Mouse (Mus musculus) spleen, embryonic (tissue): ENCODE results near the gene Pspn.

ENCODE experiments used
- CTCF ChIA-PET: fragments of 350-600 bp; sonication (Branson Sonifier 250); formaldehyde crosslinking; loops from one replicate; lab custom pipeline; 2022; lab: Charles Lee

Pspn gene

DNA sequence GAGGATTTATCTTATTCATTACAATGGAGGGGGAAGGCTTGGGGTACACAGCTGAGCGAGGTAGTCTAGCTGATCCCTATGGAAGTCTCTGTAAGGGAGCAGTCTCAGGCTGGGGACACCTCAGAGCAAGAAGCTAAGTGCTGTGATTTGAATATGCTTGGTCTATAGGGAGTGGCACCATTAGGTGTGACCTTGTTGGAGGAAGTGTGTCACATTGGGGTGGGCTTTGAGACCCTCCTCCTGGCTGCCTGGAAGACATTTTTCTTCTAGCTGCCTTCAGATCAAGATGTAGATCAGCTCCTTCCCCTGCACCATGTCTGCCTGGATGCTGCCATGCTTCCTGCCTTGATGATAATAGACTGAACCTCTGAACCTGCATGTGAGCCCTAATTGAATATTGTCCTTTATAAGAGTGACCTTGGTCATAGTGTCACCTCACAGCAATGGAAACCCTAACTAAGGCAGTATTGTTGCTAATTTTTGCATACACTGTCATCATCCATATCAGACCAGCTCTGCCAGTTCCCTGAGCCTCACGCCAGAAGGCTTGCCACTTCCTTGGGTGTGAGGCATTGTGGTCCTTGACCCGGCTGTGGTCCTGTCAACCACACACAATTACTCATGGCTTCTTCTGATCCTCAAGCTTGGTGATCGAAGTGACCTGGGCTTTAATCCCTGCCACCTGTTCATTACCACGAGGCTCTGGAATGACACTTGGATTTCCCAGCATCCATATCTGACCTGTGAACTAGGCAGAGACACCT, 37.0 kb downstream of the Pspn start:
- CTCF ChIA-PET, result no interaction called here

GRCm38 (mm10) chr17:56961880-56962279, 37.9 kb downstream of the Pspn start:
- CTCF ChIA-PET, result no interaction called here

GRCm38 (mm10) chr17:56958667-56959066, 41.2 kb downstream of the Pspn start:
- CTCF ChIA-PET, result no interaction called here

DNA sequence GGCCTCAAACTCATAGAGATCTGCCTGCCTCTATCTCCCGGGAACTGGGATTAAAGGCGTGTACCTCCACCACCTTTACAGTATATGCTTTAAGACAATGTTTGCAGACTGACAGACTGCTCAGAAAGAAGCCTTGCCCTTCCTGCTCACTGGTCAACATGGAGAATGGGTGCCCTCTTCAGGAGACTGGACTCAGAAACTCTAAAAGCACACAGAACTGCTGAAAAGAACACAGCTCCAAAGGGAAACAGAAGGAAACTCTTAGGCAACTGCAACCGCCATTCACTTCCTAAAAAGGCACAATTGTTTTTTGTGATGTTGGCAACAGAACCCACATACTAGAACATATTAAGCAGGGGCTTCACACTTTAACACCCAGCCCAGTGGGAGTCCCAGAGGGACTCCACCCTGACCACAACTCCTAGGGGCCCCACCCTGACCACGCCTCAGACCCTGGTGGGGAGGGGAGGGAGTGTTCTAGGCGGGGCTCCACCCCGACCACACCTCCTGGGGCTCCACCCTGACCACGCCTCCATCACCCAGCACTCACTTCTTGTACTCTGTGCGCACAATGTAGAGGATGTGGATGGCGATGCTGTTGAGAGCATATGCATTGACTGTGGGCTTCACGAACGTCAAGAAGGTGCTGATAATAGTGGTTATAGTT, 41.9 kb downstream of the Pspn start:
- CTCF ChIA-PET, result no interaction called here

DNA sequence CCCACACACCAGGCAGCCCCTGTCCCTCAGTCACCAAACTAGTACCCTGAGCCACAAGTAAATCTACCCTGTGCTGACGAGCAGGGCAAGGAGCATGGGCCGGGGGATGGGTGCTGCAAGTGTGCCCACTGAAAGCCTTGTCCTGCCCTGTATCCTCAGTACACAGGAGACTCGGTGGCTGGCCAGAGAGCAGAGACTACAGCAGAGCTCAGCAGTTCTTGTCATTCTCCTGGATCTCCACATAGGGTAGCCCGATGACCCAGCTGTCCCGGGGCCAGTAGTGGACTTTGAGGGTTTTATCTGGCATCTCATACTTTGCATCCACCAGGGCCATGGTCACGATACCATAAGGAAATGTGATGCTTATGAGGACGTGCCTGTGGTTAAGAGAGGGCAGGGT, 44.9 kb downstream of the Pspn start:
- CTCF ChIA-PET, result interaction anchor here (0.8 kb wide), 1 partner anchor 241 kb away, joined by 3 read pairs; no protein-coding TSS in a partner anchor

DNA sequence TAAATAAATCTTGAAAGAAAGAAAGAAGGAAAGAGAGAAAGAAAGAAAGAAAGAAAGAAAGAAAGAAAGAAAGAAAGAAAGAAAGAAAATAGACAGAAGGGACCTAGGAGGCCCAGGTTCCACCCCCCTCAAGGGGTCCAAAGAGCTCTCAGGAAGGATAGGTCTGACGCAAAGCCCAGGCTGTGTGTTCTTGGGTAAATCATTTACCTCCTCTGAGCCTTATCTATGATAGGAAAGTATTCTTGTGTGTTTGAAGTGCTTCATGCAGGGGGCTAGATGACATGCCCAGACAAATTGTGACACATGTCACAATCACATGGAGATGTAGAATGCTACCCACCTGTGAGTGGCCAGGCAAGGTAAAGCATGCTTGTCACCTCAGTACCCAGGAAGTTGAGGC, 47.2 kb downstream of the Pspn start:
- CTCF ChIA-PET, result no interaction called here

- CTCF ChIA-PET, result interaction anchor here (0.7 kb wide), 1 partner anchor 15 kb away, joined by 3 read pairs; no protein-coding TSS in a partner anchor
Measured at GRCm38 (mm10) chr17:56950915-56951314, 48.9 kb downstream of the Pspn start.
